Mouse (Mus musculus) testis, adult 2 months (tissue): Measurements from ENCODE around the gene Gabarapl2.

Source experiments
- CTCF ChIP-seq: fragments of 200-500 bp; IDR thresholded peaks from 2 replicates; pipeline ENCODE4 v1.5.1; 2012; ENCODE audit warnings: low read depth, mild to moderate bottlenecking, inconsistent platforms, low read length, moderate library complexity; ENCODE audit not compliant: control insufficient read depth, insufficient read depth, insufficient replicate concordance
- POLR2A ChIP-seq: fragments of 200-500 bp; IDR thresholded peaks from 2 replicates; pipeline ENCODE4 v1.6.1; 2012; ENCODE audit warnings: low read depth, mild to moderate bottlenecking, inconsistent platforms, low read length, moderate library complexity; ENCODE audit not compliant: control insufficient read depth

GRCm38 (mm10) chr8:111962589-111962988 is 22.1 kb downstream of the Gabarapl2 start:
- TF ChIP-seq CTCF (no peak), POLR2A (no peak)
